Mouse (Mus musculus): ENCODE data around the gene Hist1h2ah. TPM values are rescaled to one million over a fixed set of nuclear protein-coding genes. Genes with fewer than 3 reads are reported as not detected.

Gene Hist1h2ah
- polyA plus RNA-seq, 1 experiment from 2014 or later: 3.0 TPM

DNA sequence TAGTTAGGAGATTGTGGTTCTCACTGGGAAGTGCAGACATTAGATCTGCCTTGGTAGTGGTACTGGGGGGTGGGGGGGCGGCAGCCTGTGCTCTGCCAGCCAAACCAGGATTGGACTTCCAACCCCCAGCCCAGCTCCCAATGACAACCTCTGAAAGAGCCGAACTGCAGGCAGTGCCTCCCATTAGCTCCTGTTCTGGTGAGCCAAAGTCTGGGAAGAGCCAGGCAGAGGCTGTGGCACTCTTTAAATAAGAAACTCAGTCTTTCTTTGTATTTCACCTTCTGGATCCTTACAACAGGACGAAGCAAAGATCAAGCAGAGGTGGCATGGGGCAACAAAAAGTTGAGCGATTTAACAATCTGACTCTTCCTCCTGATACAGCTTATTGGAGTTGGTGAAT is 36.2 kb downstream of the Hist1h2ah start:
- no peak overlapping the region for H3K4me2 ChIP-seq (replicated peaks)
- H3K4me1 ChIP-seq (replicated peaks): peaks cover 6% of the 10 kb centered on the region; the same call in 1 of the 2 replicates
- no peaks in the 10 kb centered on the region for H3K9me3 ChIP-seq
- peaks cover 76% of the 10 kb centered on the region for H3K27me3 ChIP-seq (replicated peaks)
- H3K9ac ChIP-seq: no peak overlapping the region
- WGBS: 37% methylated on average over 4 of the region's 4 CpGs
- H3K36me3 ChIP-seq: no peaks in the 10 kb centered on the region
- H3K4me3 ChIP-seq (replicated peaks): no peak overlapping the region
- no peak for ATAC-seq
- no peak overlapping the region for H3K27ac ChIP-seq

DNA sequence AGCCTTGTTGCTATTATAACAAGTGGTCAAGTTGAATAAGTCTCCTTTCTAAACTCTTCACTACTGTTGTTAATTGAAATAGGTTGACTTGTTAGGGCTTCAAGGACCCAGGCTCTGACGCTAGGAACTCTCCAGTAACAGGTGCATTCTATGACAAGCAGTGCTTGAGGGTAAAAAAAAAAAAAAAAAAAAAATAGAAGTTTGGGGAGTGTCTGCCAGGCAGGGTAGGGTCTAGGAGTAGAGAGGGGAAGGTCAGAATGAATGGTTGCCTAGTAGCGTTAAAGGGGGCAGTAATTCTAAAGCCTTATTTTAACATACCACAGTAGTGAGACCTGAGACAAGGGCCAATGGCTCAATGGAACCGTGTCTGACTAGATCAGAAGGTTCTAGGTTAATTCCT is 37.0 kb downstream of the Hist1h2ah start:
- H3K36me3 ChIP-seq: no peaks in the 10 kb centered on the region
- H3K9ac ChIP-seq: no peak overlapping the region
- peaks cover 69% of the 10 kb centered on the region for H3K27me3 ChIP-seq (replicated peaks)
- no peak overlapping the region for H3K4me3 ChIP-seq (replicated peaks)
- no peaks in the 10 kb centered on the region for H3K9me3 ChIP-seq
- WGBS: 28% methylated on average over 3 of the region's 3 CpGs
- H3K4me1 ChIP-seq (replicated peaks): peaks cover 6% of the 10 kb centered on the region; the same call in 1 of the 2 replicates
- H3K4me2 ChIP-seq (replicated peaks): no peak overlapping the region
- H3K27ac ChIP-seq: no peak overlapping the region
- ATAC-seq: no peak

DNA sequence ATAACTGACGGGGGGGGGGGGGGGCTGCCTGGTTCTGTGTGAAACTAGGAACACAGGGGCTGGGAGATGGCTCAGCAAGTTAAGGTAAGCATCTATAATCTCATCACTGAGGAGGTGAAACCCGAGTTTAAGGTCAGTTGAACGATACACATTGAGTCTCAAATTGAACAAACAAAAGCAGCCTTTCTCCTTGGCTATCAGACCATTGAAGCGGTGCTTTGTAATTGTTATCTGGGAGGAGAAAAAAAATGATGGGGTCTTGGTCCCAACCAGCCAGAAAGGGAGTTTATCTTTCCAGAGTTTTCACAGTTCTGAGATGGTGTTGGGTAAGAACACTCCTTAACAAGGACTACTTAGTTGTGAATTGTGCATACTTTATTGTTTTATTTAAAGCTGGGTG is 37.5 kb downstream of the Hist1h2ah start:
- H3K4me2 ChIP-seq (replicated peaks): peak overlapping the region; percentile 61
- no peaks in the 10 kb centered on the region for H3K36me3 ChIP-seq
- H3K27ac ChIP-seq: no peak overlapping the region
- H3K9me3 ChIP-seq: no peaks in the 10 kb centered on the region
- WGBS: 6% methylated on average over 4 of the region's 4 CpGs
- peaks cover 6% of the 10 kb centered on the region; the same call in 1 of the 2 replicates for H3K4me1 ChIP-seq (replicated peaks)
- H3K9ac ChIP-seq: no peak overlapping the region
- no peak overlapping the region for H3K4me3 ChIP-seq (replicated peaks)
- ATAC-seq: no peak
- H3K27me3 ChIP-seq (replicated peaks): peaks cover 66% of the 10 kb centered on the region

DNA sequence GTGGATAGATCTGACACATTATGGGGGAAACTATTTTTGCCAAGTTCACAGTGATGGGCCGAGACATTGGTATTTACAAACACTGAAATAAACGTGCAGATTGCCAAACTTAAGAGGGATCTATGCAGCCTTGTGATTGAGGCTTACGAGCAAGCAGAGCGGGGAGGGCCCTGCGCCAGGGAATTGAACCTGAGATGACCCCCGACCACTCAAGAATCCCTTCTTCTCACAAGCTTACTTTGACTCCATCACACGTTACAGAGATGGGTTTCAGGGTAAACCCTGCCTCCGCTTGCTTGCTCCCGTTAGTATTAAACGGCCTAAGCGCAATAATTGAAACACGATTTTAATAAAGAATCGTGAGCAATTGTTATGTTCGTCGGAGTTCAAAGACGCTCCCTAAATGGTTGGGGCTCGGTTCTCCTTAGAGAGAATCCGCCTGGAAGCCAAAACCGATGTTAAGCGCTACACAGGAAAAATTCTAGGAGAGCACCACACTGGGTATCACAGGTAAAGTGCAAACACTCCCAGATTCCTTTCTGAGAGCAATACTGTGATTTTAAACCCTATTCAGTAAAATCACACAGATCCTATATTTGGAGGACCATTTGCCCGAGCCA is 38.1 kb downstream of the Hist1h2ah start:
- Histone ChIP-seq H3K4me2 (replicated peaks) (peak overlapping the region; percentile 61), H3K27me3 (replicated peaks) (peaks cover 63% of the 10 kb centered on the region)
- no peak for ATAC-seq

DNA sequence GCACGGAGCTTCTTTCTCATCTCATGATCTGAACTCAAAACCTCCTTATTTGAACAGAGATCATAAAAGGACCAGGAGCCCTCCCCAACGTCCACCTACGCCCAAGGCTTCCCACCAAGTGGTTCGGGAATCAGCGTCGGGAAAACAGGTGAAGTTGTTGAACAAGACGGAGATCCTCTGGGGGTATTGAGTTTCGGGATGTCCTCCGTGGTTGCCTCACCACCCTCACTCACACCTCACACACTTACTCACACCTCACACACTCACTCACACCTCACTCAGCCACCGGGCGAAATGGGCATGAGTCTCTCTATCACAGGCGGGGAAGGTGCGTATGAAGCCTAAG is 38.6 kb downstream of the Hist1h2ah start:
- Histone ChIP-seq H3K36me3 (no peaks in the 10 kb centered on the region), H3K27ac (no peak overlapping the region), H3K9ac (no peak overlapping the region), H3K9me3 (no peaks in the 10 kb centered on the region), H3K4me3 (replicated peaks) (peak overlapping the region; percentile 21), H3K27me3 (replicated peaks) (peaks cover 58% of the 10 kb centered on the region), H3K4me2 (replicated peaks) (peak overlapping the region; percentile 61), H3K4me1 (replicated peaks) (peaks cover 6% of the 10 kb centered on the region; the same call in 1 of the 2 replicates)
- WGBS: 2% methylated on average over 13 of the region's 13 CpGs
- no peak for ATAC-seq

More for the DNA sequence above, 38.1 kb downstream of the Hist1h2ah start:
- H3K9ac ChIP-seq: no peak overlapping the region
- H3K4me3 ChIP-seq (replicated peaks): peak overlapping the region; percentile 21
- WGBS: 2% methylated on average over 21 of the region's 21 CpGs
- H3K9me3 ChIP-seq: no peaks in the 10 kb centered on the region
- no peaks in the 10 kb centered on the region for H3K36me3 ChIP-seq
- H3K27ac ChIP-seq: no peak overlapping the region
- peaks cover 6% of the 10 kb centered on the region; the same call in 1 of the 2 replicates for H3K4me1 ChIP-seq (replicated peaks)

DNA sequence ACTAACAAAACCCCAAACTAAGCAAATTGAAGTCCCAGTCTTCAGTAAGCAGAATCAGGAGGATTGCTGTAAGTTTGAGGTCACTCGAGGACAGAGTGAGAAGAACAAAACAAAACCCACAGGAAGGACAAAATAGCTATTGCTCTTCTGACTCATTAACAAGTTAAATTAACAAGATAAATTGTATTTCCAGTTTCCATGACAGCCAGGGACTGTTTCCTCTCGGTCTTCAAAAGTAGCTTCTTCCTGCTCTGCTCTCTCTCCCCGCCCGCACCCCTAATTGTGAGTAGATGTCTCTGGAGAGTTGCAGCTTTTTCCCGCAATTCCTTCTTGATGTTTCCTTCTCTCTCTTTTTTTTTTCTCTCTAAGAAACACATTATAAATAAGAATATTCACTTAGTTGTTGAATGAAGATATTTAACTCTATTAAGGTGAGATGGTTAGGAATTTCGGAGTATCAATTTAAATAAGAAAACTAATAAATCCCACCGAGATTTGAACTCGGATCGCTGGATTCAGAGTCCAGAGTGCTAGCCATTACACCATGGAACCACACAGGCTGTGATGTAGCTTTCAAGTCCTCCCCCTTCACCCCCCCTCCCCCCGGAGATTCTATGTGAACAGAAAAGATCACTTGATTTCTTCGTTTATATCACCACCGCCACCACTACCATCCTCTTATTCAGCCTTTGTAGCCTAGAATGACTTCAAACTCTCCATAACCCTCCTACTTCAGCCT is 39.1 kb downstream of the Hist1h2ah start:
- H3K4me3 ChIP-seq (replicated peaks): peak overlapping the region; percentile 42
- H3K27me3 ChIP-seq (replicated peaks): peaks cover 52% of the 10 kb centered on the region

DNA sequence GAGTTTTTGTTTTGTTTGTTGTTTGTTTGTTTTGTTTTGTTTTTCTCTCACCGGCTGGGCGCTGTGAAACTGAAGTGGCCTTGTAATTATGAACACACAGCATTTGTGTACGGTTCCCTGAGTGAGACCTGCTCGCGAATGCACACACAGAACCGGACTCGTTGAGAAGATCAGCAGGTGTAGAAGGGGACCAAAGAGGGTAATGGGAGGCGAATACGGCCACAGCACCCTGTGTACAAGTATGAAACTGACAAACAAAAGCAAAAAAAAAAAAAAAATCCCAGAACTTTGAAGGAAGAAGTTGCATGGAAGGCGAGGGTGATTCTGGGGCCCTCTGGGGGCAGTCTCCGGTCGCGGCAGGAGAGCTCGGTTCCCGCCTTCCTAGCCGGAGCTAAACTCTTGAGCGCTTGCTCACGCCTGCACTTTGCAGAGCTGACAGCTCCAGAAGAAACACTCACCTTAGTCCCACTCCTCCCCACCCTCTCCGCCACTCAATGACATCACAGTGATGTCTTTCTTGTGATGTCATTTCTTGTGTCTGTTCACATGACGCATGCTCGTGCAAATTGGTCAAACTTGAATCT is 39.9 kb downstream of the Hist1h2ah start:
- WGBS: under 1% methylated on average over 21 of the region's 21 CpGs

More for the DNA sequence above, 39.1 kb downstream of the Hist1h2ah start:
- peak overlapping the region; percentile 61 for H3K4me2 ChIP-seq (replicated peaks)
- ATAC-seq: peak; percentile 46; the same call in 1 of the 2 replicates
- peaks cover 6% of the 10 kb centered on the region; the same call in 1 of the 2 replicates for H3K4me1 ChIP-seq (replicated peaks)
- H3K27ac ChIP-seq: no peak overlapping the region
- no peak overlapping the region for H3K9ac ChIP-seq
- H3K36me3 ChIP-seq: no peaks in the 10 kb centered on the region
- 3% methylated on average over 12 of the region's 12 CpGs for WGBS
- no peaks in the 10 kb centered on the region for H3K9me3 ChIP-seq

DNA sequence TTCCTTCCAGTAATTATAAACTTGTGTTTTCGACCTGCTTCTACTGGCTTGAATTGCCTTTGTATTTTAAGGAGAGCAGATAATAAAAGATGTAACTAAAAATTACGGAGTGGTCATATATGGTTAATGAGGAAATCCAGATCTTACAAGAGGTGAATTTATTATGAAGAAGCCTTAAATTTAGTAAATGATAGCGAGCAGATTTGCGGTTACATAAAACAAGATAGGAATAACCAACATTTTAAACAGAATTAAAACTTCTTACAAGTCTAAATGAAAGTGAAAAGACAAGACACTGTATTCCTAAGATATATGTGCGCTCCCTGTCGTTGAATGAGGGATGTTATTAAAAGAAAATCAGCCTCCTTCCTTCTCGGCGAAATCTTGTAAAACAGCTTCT is 40.5 kb downstream of the Hist1h2ah start:
- WGBS: 5% methylated on average over 8 of the region's 8 CpGs

More for the DNA sequence above, 39.9 kb downstream of the Hist1h2ah start:
- Histone ChIP-seq H3K4me2 (replicated peaks) (peak overlapping the region; percentile 61), H3K27me3 (replicated peaks) (peaks cover 45% of the 10 kb centered on the region), H3K4me1 (replicated peaks) (peaks cover 6% of the 10 kb centered on the region; the same call in 1 of the 2 replicates), H3K4me3 (replicated peaks) (peak overlapping the region; percentile 42), H3K9me3 (no peaks in the 10 kb centered on the region), H3K36me3 (no peaks in the 10 kb centered on the region), H3K27ac (no peak overlapping the region), H3K9ac (peak overlapping the region; percentile 4; the same call in 1 of the 2 replicates)
- ATAC-seq: peak; percentile 80

DNA sequence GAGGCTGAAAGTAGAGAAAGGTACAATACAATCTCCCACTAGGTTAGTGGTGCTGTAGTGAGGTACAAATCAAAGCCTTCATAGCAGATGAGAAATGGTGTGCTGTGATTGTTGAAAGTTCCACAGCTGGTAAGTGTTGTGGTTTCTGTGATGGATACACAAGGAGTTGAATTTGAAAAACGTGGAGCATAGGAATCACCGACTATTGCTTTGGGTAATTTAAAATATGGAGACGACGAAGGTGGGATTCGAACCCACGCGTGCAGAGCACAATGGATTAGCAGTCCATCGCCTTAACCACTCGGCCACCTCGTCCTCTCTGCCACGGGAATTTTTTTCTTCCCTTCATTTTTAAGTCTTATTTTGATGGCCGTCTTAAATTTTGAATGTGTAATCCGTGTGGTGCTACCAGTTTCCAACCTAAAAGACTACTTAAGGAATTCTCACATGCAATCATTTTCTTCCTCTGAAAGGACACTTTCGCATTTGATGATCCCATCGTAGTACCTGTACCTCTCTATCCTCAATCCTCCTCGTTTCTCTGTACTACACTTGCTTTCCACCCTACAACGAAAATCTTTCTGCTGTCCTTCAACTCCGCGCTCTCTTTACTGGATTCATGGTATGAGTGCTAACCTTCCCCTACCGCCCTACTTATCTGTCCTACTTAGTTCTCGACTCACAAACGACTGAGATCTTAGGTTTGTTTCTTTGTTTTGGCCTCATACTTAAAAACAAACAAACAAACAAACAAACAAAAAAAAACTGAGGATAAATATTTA is 41.2 kb downstream of the Hist1h2ah start:
- Histone ChIP-seq H3K4me2 (replicated peaks) (peak overlapping the region; percentile 35), H3K4me1 (replicated peaks) (peaks cover 6% of the 10 kb centered on the region; the same call in 1 of the 2 replicates), H3K36me3 (no peaks in the 10 kb centered on the region), H3K27me3 (replicated peaks) (peaks cover 34% of the 10 kb centered on the region), H3K4me3 (replicated peaks) (no peak overlapping the region), H3K9me3 (no peaks in the 10 kb centered on the region), H3K27ac (no peak overlapping the region), H3K9ac (no peak overlapping the region)
- ATAC-seq: peak; percentile 54
- WGBS: 4% methylated on average over 22 of the region's 22 CpGs

More for the DNA sequence above, 40.5 kb downstream of the Hist1h2ah start:
- H3K27me3 ChIP-seq (replicated peaks): peaks cover 41% of the 10 kb centered on the region
- H3K4me3 ChIP-seq (replicated peaks): peak overlapping the region; percentile 42
- peaks cover 6% of the 10 kb centered on the region; the same call in 1 of the 2 replicates for H3K4me1 ChIP-seq (replicated peaks)
- H3K36me3 ChIP-seq: no peaks in the 10 kb centered on the region
- H3K9me3 ChIP-seq: no peaks in the 10 kb centered on the region
- H3K9ac ChIP-seq: peak overlapping the region; percentile 4; the same call in 1 of the 2 replicates
- H3K27ac ChIP-seq: no peak overlapping the region
- peak overlapping the region; percentile 61 for H3K4me2 ChIP-seq (replicated peaks)
- peak; percentile 15; the same call in 1 of the 2 replicates for ATAC-seq

DNA sequence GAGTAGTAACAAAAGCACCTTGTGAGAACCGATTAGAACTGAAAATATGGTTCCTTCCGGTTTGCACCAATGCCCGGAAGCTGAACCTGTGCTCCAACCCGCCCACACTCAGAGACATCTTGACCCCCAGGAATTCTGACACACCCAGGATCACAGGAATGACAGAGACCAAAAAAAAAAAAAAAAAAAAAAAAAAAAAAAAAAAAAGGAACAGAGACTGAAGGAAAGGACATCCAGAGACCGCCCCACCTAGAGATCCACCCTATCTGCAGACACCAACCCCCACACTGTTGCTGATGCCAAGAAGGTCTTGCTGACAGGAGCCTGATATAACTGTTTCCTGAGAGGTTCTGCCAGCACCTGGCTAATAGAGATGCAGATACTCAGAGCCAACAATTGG is 42.8 kb downstream of the Hist1h2ah start:
- Histone ChIP-seq H3K27ac (no peak overlapping the region), H3K4me2 (replicated peaks) (no peak overlapping the region), H3K36me3 (no peaks in the 10 kb centered on the region), H3K9ac (no peak overlapping the region), H3K27me3 (replicated peaks) (peaks cover 19% of the 10 kb centered on the region), H3K4me3 (replicated peaks) (no peak overlapping the region), H3K9me3 (no peaks in the 10 kb centered on the region), H3K4me1 (replicated peaks) (peaks cover 6% of the 10 kb centered on the region; the same call in 1 of the 2 replicates)
- WGBS: 83% methylated on average over 5 of the region's 5 CpGs
- no peak for ATAC-seq
